Mouse (Mus musculus): ENCODE data around the gene Krt15.

DNA sequence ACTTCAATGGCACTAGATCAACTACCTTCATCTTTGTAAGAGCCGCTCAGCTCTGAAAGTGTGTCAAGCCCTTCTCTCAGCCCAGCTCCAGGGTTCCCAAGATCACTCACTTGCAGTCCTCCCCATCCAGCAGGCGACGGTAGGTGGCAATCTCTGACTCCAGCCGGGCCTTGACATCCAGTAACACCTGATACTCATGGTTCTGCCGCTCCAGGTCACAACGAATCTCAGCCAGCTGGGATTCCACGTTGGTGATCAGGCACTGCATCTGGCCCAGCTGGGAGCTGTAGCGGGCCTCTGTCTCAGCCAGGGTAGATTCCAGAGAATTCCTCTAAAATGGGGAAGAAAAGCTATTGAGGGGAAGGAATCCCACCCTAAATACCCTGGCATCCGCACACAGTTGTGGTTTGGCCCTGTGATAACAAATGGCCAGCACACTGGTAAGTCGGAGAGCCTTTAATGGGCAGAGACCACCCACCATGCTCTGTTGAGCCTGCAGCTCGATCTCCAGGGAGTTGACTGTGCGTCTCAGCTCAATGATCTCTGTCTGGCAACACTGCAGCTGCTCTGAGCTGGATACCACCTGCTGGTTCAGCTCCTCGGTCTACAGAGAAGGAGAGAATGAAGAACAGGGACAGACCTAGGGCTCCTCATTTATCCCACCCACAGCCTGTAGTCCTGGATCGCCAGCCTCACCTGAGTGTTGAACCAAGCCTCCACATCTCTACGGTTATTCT is 32.9 kb downstream of the Krt15 start:
- TF ChIP-seq CTCF (IDR thresholded peaks at IDR 0.05; ENCODE audit: insufficient read depth, low read depth, low read length), result no peak
- TF ChIP-seq POLR2A (IDR thresholded peaks at IDR 0.05; ENCODE audit: insufficient read depth, low read depth, low read length), result no peak

All from olfactory bulb, adult 2 months (tissue).